Mouse (Mus musculus) thymus, postnatal 4 days (tissue): ENCODE data around the gene Tmem254c.
"Not testable (repeated sequence)": the region's sequence is repeated elsewhere in the genome, so short reads cannot be mapped to it uniquely, and the experiment has no call there.

Experiments
- DNase-seq: peaks from one replicate; pipeline ENCODE4 v3.0.0; 2021

Gene Tmem254c

DNA sequence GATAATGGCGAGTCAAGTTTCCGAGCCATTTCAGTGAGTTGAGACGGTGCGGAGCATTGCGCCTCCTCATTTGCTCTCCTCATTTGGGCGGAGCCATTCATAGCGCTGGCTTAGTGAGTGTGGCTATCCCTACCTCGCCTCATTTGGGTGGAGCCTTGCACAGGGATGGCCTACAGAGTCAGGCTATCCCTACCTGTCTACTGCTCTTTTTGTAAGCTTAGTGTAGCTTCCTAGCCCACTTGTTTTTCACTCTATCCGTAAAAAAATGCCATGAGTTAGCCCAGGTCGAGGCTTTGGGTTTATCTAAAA is at the start of gene Tmem254c:
Gene Tmem254c (minus strand): TSS at position 31 of the 309 bp plus-strand sequence.
- DNase-seq: not testable (repeated sequence)

- DNase-seq: not testable (repeated sequence)
Measured at GRCm38 (mm10) chr14:26097622-26098021, 30.5 kb upstream of the Tmem254c start.

GRCm38 (mm10) chr14:26081997-26082396 is 14.8 kb upstream of the Tmem254c start, which contains the start of gene Cphx3:
Gene Cphx3 (plus strand): TSS chr14:26082297.
- DNase-seq: not testable (repeated sequence)

GRCm38 (mm10) chr14:26081216-26081615 is 14.1 kb upstream of the Tmem254c start, which contains the start of gene Cphx2:
Gene Cphx2 (plus strand): TSS chr14:26081516.
- not testable (repeated sequence) for DNase-seq

DNA sequence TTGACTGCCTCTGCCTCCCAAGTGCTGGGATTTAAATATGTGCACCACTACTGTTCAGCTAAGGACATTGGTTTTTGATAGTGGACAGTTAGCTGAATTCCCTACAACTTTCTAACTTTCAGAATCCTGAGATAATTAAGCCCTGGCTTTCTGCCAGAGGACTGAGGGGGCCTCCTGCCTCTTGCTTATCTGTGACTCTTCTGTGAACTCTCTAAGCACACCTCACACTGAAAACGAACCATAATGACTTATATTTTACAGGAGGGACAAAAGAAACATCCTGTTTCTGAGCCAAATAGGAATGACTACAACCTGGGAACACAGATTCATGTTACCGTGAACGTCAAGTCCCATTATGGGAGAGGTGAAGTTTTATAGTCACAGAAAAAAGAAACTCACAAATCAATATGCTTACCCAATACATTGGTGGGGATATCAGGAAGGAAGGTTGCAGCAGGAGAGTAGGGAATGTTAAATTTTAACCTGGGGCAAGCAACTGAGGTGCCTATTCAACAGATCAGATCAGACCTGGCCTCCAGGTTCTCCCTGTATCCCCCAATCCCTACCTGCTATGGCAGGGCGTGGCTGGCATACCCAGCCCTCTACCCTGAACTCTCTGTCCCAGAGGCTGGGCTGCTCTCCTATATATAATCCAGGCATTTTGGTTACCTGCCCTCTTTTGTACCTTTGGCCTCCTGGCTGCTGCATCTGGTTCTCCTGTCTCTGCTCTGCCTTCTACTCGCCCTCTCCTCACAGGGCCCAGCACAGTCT is 9.7 kb upstream of the Tmem254c start:
- not testable (repeated sequence) for DNase-seq

DNA sequence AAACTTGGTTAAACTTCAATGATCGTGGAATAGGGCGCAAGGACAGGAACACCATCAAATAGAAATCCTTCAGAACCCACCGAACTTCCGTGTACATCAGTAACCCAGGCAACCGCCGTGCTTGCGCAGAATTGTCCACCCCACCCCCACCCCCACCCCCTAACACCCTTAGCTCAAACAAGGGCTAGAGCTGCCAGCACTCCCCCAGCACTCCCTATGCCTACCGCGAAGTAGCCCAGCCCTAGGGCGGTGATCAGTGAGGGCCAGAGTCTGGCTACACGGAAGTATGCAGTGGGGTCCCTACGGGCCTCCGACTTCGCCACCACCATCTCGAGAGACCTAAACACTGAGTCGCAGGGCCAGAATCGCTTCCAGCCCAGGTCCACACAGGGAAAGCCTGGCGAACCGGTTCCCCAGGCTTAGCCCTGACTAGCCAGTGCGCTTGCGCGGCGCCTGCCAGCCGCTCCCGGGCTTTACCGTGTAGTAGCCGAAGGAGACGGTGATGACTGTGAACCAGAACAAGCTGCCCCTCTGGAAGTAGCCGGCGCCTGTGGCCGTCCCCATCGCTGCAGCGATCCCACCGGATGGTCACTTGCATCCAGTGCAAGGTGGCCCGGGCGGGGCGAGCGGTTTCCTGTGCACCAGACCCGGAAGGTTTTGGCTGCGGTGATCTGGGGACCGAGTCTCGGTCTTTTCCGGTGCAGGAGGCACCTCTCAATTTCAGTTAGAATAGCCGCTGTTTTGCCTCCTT is 406 bp downstream of the Tmem254c start:
- DNase-seq: not testable (repeated sequence)

DNA sequence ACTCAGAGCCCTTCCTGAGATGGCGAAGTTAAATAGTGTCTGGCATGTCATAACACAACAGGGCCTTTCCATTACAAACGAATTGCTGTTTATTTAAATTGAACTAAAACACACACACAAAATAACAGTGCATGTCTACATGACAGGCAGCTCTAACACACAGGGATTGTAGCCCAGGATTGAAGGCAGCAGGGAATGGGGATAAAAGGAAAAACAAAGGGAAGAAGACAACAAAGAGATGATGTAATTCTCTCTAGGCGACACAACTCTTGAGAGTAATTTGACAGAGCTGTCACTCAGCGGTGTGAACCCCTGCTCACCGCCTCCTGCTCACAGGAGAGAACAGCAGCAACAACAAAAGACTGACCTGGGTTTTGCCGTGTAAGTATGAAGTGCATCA is 7.8 kb downstream of the Tmem254c start:
- DNase-seq: not testable (repeated sequence)

DNA sequence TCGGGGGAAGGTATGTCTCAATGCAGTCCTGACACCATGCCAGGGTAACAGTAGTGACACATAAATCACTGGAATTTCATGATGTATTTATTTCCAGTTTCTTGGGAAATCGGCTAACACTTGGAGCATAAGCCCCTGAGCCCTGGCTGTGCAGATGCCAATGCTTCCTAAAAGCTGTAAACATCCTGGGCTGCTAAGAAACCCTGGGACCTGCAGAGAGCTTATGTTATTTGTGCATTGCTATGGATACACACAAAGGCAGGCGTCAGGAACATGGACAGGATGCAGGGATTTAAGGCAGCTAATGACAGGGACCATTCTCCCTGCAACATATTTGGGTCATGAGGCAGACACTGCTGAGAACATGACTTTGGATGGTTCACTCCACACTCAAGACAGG is 9.0 kb downstream of the Tmem254c start:
- DNase-seq: not testable (repeated sequence)

- not testable (repeated sequence) for DNase-seq
Measured at GRCm38 (mm10) chr14:26048767-26049166, 18.4 kb downstream of the Tmem254c start.

DNA sequence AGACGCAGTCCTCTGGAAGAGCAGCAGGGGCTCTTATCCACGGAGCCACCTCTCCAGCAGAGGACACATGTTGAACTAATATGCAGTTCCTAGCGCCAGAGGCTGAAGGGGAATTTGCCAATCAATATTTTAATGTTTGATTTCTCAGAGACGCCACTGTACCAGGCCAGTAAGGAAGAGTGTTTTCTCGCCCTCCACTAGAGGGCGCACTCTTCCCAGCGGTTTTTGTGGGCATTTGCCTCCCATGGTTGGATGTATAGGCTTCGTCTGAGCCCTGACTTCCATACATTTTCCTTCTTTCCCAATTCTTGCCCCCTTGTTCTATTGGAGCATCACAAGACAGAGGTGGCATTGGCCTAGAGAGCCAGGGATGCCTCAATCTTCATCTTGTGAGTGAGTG is 20.1 kb downstream of the Tmem254c start:
- not testable (repeated sequence) for DNase-seq

DNA sequence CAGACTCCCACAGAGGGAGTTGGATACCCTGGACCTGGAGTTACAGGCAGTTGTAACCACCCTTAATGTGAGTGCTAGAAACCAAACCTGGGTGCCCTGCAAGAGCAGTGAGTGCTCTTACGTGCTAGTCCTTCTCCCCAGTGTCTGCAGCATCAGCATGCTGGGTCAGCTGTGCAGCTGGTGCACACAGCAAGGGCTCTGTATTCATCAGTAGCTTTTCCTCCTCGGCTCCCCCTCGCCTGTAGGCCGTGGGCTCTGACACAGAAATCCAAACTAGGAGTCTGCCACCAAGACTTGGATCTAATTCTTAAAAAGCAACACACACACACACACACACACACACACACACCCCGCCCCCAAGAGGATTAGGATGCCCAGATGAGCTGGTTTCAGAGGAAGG is 22.1 kb downstream of the Tmem254c start:
- not testable (repeated sequence) for DNase-seq

- DNase-seq: not testable (repeated sequence)
Measured at GRCm38 (mm10) chr14:26042611-26043010, 24.5 kb downstream of the Tmem254c start, which contains the start of gene Gm9780. Gene Gm9780 (minus strand): TSS chr14:26042711.

- not testable (repeated sequence) for DNase-seq
Measured at GRCm38 (mm10) chr14:26035439-26035838, 31.7 kb downstream of the Tmem254c start.

DNA sequence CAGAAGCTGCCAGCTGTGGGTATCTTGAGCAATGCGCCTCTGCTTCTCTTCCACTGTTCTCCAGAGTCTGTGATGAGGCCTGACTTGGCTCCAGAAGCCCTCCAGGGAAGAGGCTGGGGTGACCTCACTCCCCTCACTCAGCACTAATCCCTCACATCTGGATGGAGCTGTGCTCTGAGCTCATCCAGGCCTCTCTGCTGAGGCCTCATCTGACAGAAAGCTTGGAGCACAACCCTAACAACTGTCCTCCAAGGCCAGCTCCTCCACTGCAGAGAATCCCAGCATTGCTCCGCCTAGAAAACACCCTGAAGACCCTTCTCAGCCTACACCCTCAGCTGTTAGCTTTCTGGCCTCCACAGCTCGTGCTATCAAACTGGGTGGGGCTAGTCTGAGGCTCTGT is 32.8 kb downstream of the Tmem254c start:
- DNase-seq: not testable (repeated sequence)

- DNase-seq: not testable (repeated sequence)
Measured at GRCm38 (mm10) chr14:26025653-26026052, 41.5 kb downstream of the Tmem254c start.

DNA sequence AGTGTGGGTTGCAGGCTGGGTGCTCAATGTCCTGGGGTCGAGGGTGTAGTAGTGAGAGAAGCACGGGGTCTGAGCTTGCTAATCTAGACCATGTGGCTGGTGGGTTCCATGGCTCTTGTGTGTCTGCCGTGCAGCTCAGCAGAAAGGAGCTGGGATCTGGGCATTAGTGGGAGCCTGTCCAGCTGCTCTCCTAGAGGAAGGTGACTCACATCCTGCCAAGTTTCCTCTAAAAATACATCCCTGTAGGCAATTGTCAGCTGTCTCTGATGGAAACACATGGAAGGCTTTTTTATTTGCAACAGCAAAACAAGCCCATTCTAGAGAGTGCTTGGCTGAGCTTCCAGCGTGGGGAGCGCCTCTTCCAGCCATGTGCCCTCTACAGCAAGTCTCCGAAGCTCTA is 44.3 kb downstream of the Tmem254c start:
- not testable (repeated sequence) for DNase-seq

- DNase-seq: not testable (repeated sequence)
Measured at GRCm38 (mm10) chr14:26021555-26021954, 45.6 kb downstream of the Tmem254c start.

GRCm38 (mm10) chr14:26016414-26016813 is 50.7 kb downstream of the Tmem254c start:
- DNase-seq: not testable (repeated sequence)
